Mouse (Mus musculus) liver, postnatal 0 days (tissue): ENCODE results near the gene Arap1.

Source experiments
- CTCF ChIP-seq: sonication (generic); IDR thresholded peaks from 2 replicates; pipeline ENCODE4 v1.5.1; 2016; ENCODE audit warnings: antibody characterized with exemption, low read depth
- EP300 ChIP-seq: IDR thresholded peaks from 2 replicates; pipeline ENCODE4 v1.6.1; 2016; ENCODE audit warnings: antibody characterized with exemption, low read depth, mild to moderate bottlenecking

DNA sequence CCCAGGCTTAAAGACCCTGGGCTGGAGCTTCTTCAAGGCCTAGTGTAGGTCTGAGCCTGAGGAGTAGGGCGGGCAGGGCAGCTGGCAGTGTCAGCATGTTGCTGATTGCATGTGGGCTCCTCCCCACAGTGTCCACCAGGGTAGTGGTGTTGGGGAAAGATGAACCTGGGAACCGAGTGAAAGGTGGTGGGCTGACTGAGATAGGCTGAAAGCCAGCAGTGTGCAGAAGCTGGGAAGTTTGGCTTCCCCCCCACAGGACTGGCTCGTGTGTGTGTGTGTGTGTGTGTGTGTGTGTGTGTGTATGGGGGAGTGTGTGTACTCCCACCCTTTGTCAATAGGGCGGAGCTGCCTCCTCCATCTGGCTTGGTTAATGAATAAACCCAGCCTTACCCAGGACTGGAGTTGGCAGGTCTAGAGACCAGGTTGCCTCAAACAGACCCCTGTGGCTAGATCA, 24.7 kb upstream of the Arap1 start:
- TF ChIP-seq CTCF (peak; percentile 37), EP300 (peak; percentile 82)
